Mouse (Mus musculus): Measurements from ENCODE around the gene Wdr45b.
"Not testable (repeated sequence)": the region's sequence is repeated elsewhere in the genome, so short reads cannot be mapped to it uniquely, and the experiment has no call there.

Gene Wdr45b

GRCm38 (mm10) chr11:121354091-121354707 lies at the start of gene Wdr45b:
Wdr45b (minus strand) TSS chr11:121354445.
- DNase-seq = peak; percentile 99

GRCm38 (mm10) chr11:121392405-121392804 lies 38.2 kb upstream of the Wdr45b start:
- DNase-seq = no peak

- DNase-seq = no peak
Observed at GRCm38 (mm10) chr11:121390793-121391192, 36.5 kb upstream of the Wdr45b start.

- no peak for DNase-seq
Observed at GRCm38 (mm10) chr11:121388554-121388945, 34.3 kb upstream of the Wdr45b start.

- DNase-seq = peak; percentile 94
Observed at GRCm38 (mm10) chr11:121387750-121388553, 33.7 kb upstream of the Wdr45b start, which contains the start of gene Rab40b. Rab40b (minus strand) TSS chr11:121388251.

- no peak for DNase-seq
Observed at GRCm38 (mm10) chr11:121380294-121380693, 26.0 kb upstream of the Wdr45b start.

GRCm38 (mm10) chr11:121378644-121379043 lies 24.4 kb upstream of the Wdr45b start:
- no peak for DNase-seq

GRCm38 (mm10) chr11:121373305-121373704 lies 19.1 kb upstream of the Wdr45b start:
- DNase-seq = no peak

GRCm38 (mm10) chr11:121370337-121370994 lies 16.2 kb upstream of the Wdr45b start:
- no peak for DNase-seq

GRCm38 (mm10) chr11:121369622-121370021 lies 15.4 kb upstream of the Wdr45b start:
- DNase-seq = no peak

- DNase-seq = no peak
Observed at GRCm38 (mm10) chr11:121368731-121369130, 14.5 kb upstream of the Wdr45b start.

- DNase-seq = no peak
Observed at GRCm38 (mm10) chr11:121367170-121367707, 13.0 kb upstream of the Wdr45b start.

GRCm38 (mm10) chr11:121362212-121362611 lies 8.0 kb upstream of the Wdr45b start:
- no peak for DNase-seq

GRCm38 (mm10) chr11:121353326-121354090 lies 737 bp downstream of the Wdr45b start:
- peak; percentile 55 for DNase-seq

GRCm38 (mm10) chr11:121348727-121349126 lies 5.5 kb downstream of the Wdr45b start:
- DNase-seq = not testable (repeated sequence)

GRCm38 (mm10) chr11:121348166-121348565 lies 6.1 kb downstream of the Wdr45b start:
- DNase-seq = no peak

- no peak for DNase-seq
Observed at GRCm38 (mm10) chr11:121347036-121347435, 7.2 kb downstream of the Wdr45b start.

- DNase-seq = not testable (repeated sequence)
Observed at GRCm38 (mm10) chr11:121342423-121342822, 11.8 kb downstream of the Wdr45b start.

- DNase-seq = no peak
Observed at GRCm38 (mm10) chr11:121340287-121340686, 14.0 kb downstream of the Wdr45b start.

- no peak for DNase-seq
Observed at GRCm38 (mm10) chr11:121339647-121340046, 14.6 kb downstream of the Wdr45b start.

GRCm38 (mm10) chr11:121331641-121332040 lies 22.6 kb downstream of the Wdr45b start:
- DNase-seq = no peak

GRCm38 (mm10) chr11:121328619-121329018 lies 25.6 kb downstream of the Wdr45b start:
- no peak for DNase-seq

- DNase-seq = peak; percentile 57
Observed at GRCm38 (mm10) chr11:121328206-121328605, 26.0 kb downstream of the Wdr45b start.
